Mouse (Mus musculus): ENCODE results near the gene Nr2f1.

The Nr2f1 gene

GRCm38 (mm10) chr13:78179312-78180097, 20.1 kb downstream of the Nr2f1 start:
- DNase-seq (ENCODE audit: low spot score) = no peak

GRCm38 (mm10) chr13:78178771-78179170, 20.8 kb downstream of the Nr2f1 start:
- no peak for DNase-seq (ENCODE audit: low spot score)

- no peak for DNase-seq (ENCODE audit: low spot score)
Measured at GRCm38 (mm10) chr13:78178021-78178420, 21.5 kb downstream of the Nr2f1 start.

- DNase-seq (ENCODE audit: low spot score) = no peak
Measured at GRCm38 (mm10) chr13:78177381-78177950, 22.1 kb downstream of the Nr2f1 start.

- no peak for DNase-seq (ENCODE audit: low spot score)
Measured at GRCm38 (mm10) chr13:78175821-78176380, 23.7 kb downstream of the Nr2f1 start.

DNA sequence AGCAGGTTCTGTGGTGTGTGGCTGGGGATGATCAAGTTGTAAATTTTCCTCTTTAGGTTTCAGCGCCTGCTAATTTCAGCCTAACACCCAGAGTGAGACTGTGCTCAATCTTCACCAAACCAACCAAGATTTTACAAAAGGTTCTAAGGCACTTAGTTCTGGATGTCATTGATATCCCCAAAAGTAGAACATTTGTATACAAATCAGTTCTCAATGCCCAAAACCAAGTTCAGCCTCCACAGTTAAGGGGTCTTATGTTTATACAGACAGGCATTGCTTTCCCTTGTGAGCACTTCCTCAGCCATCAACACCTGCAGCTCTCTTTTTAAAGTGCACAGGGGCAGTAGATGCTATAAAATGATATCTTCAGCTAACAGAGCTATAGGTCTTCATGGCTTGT, 24.7 kb downstream of the Nr2f1 start:
- no peak for DNase-seq (ENCODE audit: low spot score)

GRCm38 (mm10) chr13:78174191-78174590, 25.4 kb downstream of the Nr2f1 start:
- no peak for DNase-seq (ENCODE audit: low spot score)

- DNase-seq (ENCODE audit: low spot score) = no peak
Measured at GRCm38 (mm10) chr13:78172861-78173260, 26.7 kb downstream of the Nr2f1 start.

DNA sequence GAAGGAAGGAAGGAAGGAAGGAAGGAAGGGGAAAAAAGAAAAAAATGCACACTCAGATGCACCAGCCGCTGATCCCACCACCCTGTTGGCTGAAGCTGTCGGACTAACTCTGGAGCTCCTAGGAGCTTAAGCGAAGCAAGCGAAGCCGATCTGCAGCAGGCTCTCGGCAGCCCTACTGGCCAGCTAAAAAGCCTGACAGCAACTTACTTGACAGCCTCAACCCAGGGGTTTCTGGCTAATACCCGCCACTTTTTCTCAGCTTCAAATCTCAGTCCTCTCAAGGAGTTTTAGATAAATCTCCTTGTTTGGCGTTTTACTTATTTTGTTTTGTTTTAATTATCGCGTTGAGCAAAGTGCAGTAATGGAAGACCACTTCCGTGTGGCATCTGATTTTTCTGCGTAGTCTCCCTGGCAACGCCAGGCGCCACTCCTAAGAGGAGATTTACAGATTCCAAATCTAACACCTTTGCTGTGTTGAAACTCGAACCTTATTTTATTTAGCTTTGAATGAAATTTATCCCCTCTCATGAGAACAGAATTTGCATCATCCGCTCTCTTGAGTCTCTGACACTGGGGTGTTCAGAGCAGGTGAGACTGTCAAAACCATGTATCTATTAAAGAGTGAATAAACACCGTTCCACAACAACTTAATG, 27.4 kb downstream of the Nr2f1 start:
- DNase-seq (ENCODE audit: low spot score) = no peak

GRCm38 (mm10) chr13:78171320-78171719, 28.2 kb downstream of the Nr2f1 start:
- DNase-seq (ENCODE audit: low spot score) = peak; percentile 26

- DNase-seq (ENCODE audit: low spot score) = no peak
Measured at GRCm38 (mm10) chr13:78168166-78168565, 31.4 kb downstream of the Nr2f1 start.

DNA sequence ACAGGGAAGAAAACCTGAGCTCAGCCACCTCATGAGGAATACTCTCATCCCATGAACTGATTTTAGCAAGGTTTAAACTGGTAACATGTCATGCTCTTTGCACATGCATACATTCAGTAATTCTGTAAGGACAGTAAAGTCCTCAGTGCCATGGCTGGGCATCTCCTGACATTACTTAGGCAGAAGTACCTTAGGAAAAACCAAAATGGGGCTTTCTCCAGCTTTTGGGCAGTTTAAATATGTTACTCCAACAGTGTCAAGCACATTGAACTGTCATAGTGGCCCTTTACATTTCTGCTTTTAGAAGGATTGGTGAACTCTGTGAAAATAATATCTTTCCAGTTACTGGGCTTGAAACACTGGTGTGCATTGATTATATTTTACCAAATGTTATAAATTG, 34.6 kb downstream of the Nr2f1 start:
- DNase-seq (ENCODE audit: low spot score) = no peak

GRCm38 (mm10) chr13:78163087-78163958, 36.2 kb downstream of the Nr2f1 start:
- DNase-seq (ENCODE audit: low spot score) = peak; percentile 67

DNA sequence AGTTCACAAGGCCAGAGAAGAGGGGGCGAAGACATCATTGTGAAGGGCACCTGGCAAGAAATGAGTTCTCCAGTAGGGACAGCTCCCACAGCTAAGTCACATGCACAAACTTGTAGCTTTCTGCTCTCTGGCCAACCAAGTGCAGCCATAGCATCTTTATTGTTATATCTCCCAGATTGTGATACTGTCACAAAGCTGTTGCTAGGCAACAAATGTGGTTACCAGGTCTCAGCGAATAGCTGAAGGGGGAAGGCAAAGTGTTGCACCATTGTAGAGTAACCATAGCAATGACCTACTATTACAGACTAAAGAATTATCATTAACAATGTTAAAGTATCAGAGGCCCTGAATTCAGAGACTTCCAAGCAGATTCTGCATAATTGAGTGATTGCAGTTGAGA, 37.4 kb downstream of the Nr2f1 start:
- DNase-seq (ENCODE audit: low spot score) = no peak

- no peak for DNase-seq (ENCODE audit: low spot score)
Measured at GRCm38 (mm10) chr13:78157465-78157864, 42.1 kb downstream of the Nr2f1 start.
